Mouse (Mus musculus) layer of hippocampus, adult 9-11 months (tissue): ENCODE results near the gene Sp7.
"Not testable (repeated sequence)": the region's sequence is repeated elsewhere in the genome, so short reads cannot be mapped to it uniquely, and the experiment has no call there.

ENCODE experiments used
- DNase-seq: peaks from one replicate; pipeline ENCODE4 v3.0.0; 2022

The Sp7 gene

GRCm38 (mm10) chr15:102341580-102341979, 25.4 kb downstream of the Sp7 start:
- no peak for DNase-seq

GRCm38 (mm10) chr15:102339612-102340011, 27.4 kb downstream of the Sp7 start:
- DNase-seq, result no peak

GRCm38 (mm10) chr15:102336946-102337345, 30.0 kb downstream of the Sp7 start:
- no peak for DNase-seq

- DNase-seq, result not testable (repeated sequence)
These were observed 31.1 kb downstream of the Sp7 start for GRCm38 (mm10) chr15:102335925-102336324.

GRCm38 (mm10) chr15:102335254-102335653, 31.7 kb downstream of the Sp7 start:
- DNase-seq, result no peak

GRCm38 (mm10) chr15:102331610-102332015, 35.4 kb downstream of the Sp7 start, which contains the start of gene Myg1:
Gene Myg1 (plus strand): TSS chr15:102331709.
- peak; percentile 85 for DNase-seq

GRCm38 (mm10) chr15:102326892-102327291, 40.1 kb downstream of the Sp7 start:
- no peak for DNase-seq

- peak; percentile 84 for DNase-seq
These were observed 40.9 kb downstream of the Sp7 start, which contains the start of gene Pfdn5 for GRCm38 (mm10) chr15:102326022-102326576. Gene Pfdn5 (plus strand): TSS chr15:102326116.

- DNase-seq, result no peak
These were observed 42.1 kb downstream of the Sp7 start for GRCm38 (mm10) chr15:102324654-102325473.

- peak; percentile 72 for DNase-seq
These were observed 50.7 kb downstream of the Sp7 start for GRCm38 (mm10) chr15:102316263-102316662.

GRCm38 (mm10) chr15:102315292-102315691, 51.7 kb downstream of the Sp7 start:
- peak; percentile 48 for DNase-seq

- DNase-seq, result no peak
These were observed 55.5 kb downstream of the Sp7 start for GRCm38 (mm10) chr15:102311489-102311888.

GRCm38 (mm10) chr15:102310074-102310845, 56.7 kb downstream of the Sp7 start:
- no peak for DNase-seq

GRCm38 (mm10) chr15:102308717-102309116, 58.3 kb downstream of the Sp7 start:
- DNase-seq, result no peak
